Mouse (Mus musculus): ENCODE data around the gene Emsy.

Emsy gene

GRCm38 (mm10) chr7:98656531-98657221, at the start of gene Emsy:
Gene Emsy, minus strand, starts transcription at chr7:98656783.
- peak; percentile 94 for DNase-seq

- no peak for DNase-seq
These were observed 47.7 kb upstream of the Emsy start for GRCm38 (mm10) chr7:98704276-98704675.

GRCm38 (mm10) chr7:98703365-98703881, 46.8 kb upstream of the Emsy start:
- DNase-seq = peak; percentile 53

- peak; percentile 99 for DNase-seq
These were observed 46.0 kb upstream of the Emsy start, which contains the start of gene Thap12 for GRCm38 (mm10) chr7:98702283-98703240. Gene Thap12, plus strand, starts transcription at chr7:98703103.

GRCm38 (mm10) chr7:98701771-98702170, 45.2 kb upstream of the Emsy start:
- DNase-seq = no peak

GRCm38 (mm10) chr7:98698590-98698989, 42.0 kb upstream of the Emsy start:
- DNase-seq = no peak

GRCm38 (mm10) chr7:98698041-98698440, 41.5 kb upstream of the Emsy start:
- no peak for DNase-seq

GRCm38 (mm10) chr7:98697496-98697895, 40.9 kb upstream of the Emsy start:
- no peak for DNase-seq

GRCm38 (mm10) chr7:98694046-98694445, 37.5 kb upstream of the Emsy start:
- DNase-seq = no peak

- peak; percentile 65 for DNase-seq
These were observed 36.4 kb upstream of the Emsy start for GRCm38 (mm10) chr7:98692761-98693546.

GRCm38 (mm10) chr7:98690831-98691230, 34.2 kb upstream of the Emsy start:
- DNase-seq = no peak

GRCm38 (mm10) chr7:98690126-98690525, 33.5 kb upstream of the Emsy start:
- DNase-seq = no peak

GRCm38 (mm10) chr7:98685895-98686294, 29.3 kb upstream of the Emsy start:
- peak; percentile 38 for DNase-seq

- no peak for DNase-seq
These were observed 26.2 kb upstream of the Emsy start for GRCm38 (mm10) chr7:98682821-98683220.

- DNase-seq = no peak
These were observed 24.1 kb upstream of the Emsy start for GRCm38 (mm10) chr7:98680691-98681090.

- DNase-seq = peak; percentile 14
These were observed 21.9 kb upstream of the Emsy start for GRCm38 (mm10) chr7:98678441-98678840.

- peak; percentile 21 for DNase-seq
These were observed 20.9 kb upstream of the Emsy start for GRCm38 (mm10) chr7:98677511-98677910.

- DNase-seq = no peak
These were observed 17.8 kb upstream of the Emsy start for GRCm38 (mm10) chr7:98674344-98674743.

- DNase-seq = no peak
These were observed 15.8 kb upstream of the Emsy start for GRCm38 (mm10) chr7:98672241-98672955.

GRCm38 (mm10) chr7:98671416-98671815, 14.8 kb upstream of the Emsy start:
- peak; percentile 8 for DNase-seq

GRCm38 (mm10) chr7:98670831-98671230, 14.2 kb upstream of the Emsy start:
- no peak for DNase-seq
